Mouse (Mus musculus): ENCODE measurements at regions not wholly inside any gene's neighbourhood (a gene's known extent, or its start where the extent isn't known, plus 50 kb on each side); places are given as distances from the start of the nearest gene placed in this dataset.

DNA sequence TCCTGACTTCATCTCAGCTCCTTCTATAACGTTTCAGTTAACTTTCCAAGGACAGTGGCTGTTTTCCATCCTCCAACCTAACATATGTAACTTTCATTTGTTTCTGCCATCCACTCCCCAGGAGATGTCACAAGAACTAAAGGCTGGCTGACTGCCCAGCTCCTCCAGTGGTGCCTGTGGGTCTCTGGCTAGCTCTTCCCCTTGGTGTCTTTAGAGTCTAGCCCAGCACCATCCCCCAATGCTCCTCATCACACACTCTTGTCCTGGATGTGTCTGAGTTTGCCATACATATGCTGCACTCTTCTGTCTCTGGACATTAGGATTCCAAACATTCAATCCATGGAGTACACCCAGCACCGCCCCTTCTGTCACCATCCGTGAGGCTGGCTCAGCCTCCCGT, 62.7 kb upstream of the Grin2a start:
- TF ChIP-seq CTCF (IDR thresholded peaks at IDR 0.05; ENCODE audit: borderline replicate concordance, extremely low read depth, insufficient read depth, insufficient read length), result no peak
- no peak for TF ChIP-seq POLR2A (IDR thresholded peaks at IDR 0.05; ENCODE audit: borderline replicate concordance, extremely low read depth, insufficient read depth, insufficient read length, poor library complexity, severe bottlenecking)
